Mouse (Mus musculus) cerebellum, adult 8-10 months (tissue): ENCODE results near the gene Gm21095.
"Not testable (repeated sequence)": the region's sequence is repeated elsewhere in the genome, so short reads cannot be mapped to it uniquely, and the experiment has no call there.

Experiments used
- DNase-seq: peaks from one replicate; pipeline ENCODE4 v3.0.0; 2022

Gm21095 gene

DNA sequence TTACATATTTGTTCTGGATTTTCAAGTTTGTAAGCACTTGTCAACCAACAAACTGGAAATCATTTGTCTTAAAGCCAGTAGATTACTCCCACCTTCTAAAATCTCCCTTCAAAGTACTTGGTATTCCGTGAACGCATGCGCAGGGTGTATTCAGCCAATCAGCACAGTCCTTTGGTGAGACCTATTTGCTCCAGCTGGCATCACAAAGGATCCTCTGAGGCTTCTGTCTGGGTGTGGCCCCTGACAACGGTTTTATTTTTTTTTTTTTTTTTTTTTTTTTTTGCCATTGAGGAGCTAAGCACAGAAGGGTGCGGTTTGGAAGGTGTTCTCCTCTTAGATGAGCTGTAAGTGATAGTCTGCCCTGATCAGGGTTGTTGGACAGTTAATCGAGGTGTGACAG is at the start of gene Gm21095:
TSS of gene Gm21095 (plus strand) at position 301 of the 400 bp plus-strand sequence.
- not testable (repeated sequence) for DNase-seq
